Mouse (Mus musculus): ENCODE results near the gene Reck.

DNA sequence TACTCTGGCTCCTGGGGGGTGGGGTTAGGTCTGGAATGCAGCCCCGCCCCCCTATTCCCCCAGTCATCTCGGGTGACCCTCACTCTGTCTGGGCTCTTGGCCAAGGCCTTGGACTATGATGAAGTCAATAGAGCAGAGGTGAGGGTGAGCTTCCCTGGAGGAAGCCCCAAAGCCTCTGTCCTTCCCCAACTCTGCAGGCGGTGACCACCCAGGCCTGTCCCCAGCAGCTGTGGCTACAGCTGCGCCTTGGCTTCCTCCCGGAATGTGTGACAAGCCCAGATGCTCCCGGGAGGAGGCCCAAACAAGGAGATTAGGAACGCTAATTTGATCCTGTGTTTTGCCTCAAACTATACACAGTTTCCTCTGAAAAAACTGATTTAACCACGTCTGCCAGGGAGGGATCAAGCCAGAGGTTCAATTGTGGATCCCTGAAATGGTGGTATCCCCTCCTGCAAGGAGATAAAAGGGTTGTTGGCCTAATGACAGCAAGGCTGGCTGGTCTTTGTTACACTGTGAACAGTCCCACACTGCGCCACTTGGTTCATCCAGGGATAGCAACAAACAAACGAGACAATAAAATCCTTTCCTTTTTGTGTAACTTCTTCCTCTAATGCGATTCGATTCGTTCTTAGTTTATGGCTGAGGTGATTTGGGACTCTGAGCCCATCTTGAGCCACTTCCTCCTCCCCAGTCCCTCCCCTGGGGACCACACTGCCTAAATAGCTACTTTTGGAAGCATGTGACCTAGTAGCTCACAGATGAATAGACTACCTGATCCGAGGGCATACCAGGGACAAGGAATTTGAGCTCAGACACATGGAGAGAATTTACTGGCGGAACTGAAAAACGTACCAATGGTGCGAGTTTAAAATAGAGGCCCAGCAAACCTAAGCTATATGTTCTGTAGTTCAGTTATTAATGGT is 103.5 kb downstream of the Reck start:
- no peak for TF ChIP-seq CTCF (IDR thresholded peaks at IDR 0.05; ENCODE audit: insufficient read depth, low read length)
- no peak for TF ChIP-seq POLR2A (IDR thresholded peaks at IDR 0.05; ENCODE audit: borderline replicate concordance, extremely low read depth, low read depth, low read length)

Measured in lung, adult 2 months (tissue).